Mouse (Mus musculus) intestine, embryonic 16.5 days (tissue): ENCODE results near the gene Anxa8. TPM values are rescaled to one million over a fixed set of nuclear protein-coding genes. Genes with fewer than 3 reads are reported as not detected.

Source experiments
- ATAC-seq: fragments of 200-750 bp; cut with Nextera tagmentation; 2 replicates; pipeline ENCODE4 v1.8.0; 2017; ENCODE audit warnings: moderate TSS enrichment, moderate library complexity
- H3K27ac ChIP-seq: fragments of 300-500 bp; sonication (generic); 2 replicates; pipeline ENCODE4 v1.5.1; 2014; ENCODE audit warnings: mild to moderate bottlenecking, low read length
- H3K27me3 ChIP-seq: fragments of 300-500 bp; sonication (generic); replicated peaks from 2 replicates; pipeline ENCODE4 v1.6.1; 2014; ENCODE audit warnings: low read length, control low read depth, mixed read lengths; ENCODE audit not compliant: control insufficient read depth, insufficient read depth
- H3K36me3 ChIP-seq: fragments of 300-500 bp; sonication (generic); 2 replicates; pipeline ENCODE4 v1.6.1; 2014; ENCODE audit warnings: low read length, control low read depth; ENCODE audit not compliant: control insufficient read depth, insufficient read depth
- H3K4me1 ChIP-seq: fragments of 300-500 bp; sonication (generic); 2 replicates; pipeline ENCODE4 v1.6.1; 2014; ENCODE audit warnings: low read length, control low read depth, mixed read lengths; ENCODE audit not compliant: control insufficient read depth, insufficient read depth
- H3K4me2 ChIP-seq: fragments of 300-500 bp; sonication (generic); 2 replicates; pipeline ENCODE4 v1.6.1; 2014; ENCODE audit warnings: low read depth, low read length, control low read depth
- H3K4me3 ChIP-seq: fragments of 300-500 bp; sonication (generic); 2 replicates; pipeline ENCODE4 v1.5.1; 2014; ENCODE audit warnings: mild to moderate bottlenecking, low read length
- H3K9ac ChIP-seq: fragments of 300-500 bp; sonication (generic); 2 replicates; pipeline ENCODE4 v1.6.1; 2014; ENCODE audit warnings: low read depth, low read length
- H3K9me3 ChIP-seq: fragments of 300-500 bp; sonication (generic); 2 replicates; pipeline ENCODE4 v1.6.1; 2016; ENCODE audit warnings: low read length, control low read depth; ENCODE audit not compliant: control insufficient read depth
- WGBS: fragments of 180-500 bp; shearing (Covaris S2); extraction: QIAGEN DNeasy Blood & Tissue Kit; methylation state at CpG from one replicate; pipeline ENCODE4 v1.1.7; 2014; 5-methylcytosine and 5-hydroxymethylcytosine counted together
- polyA plus RNA-seq: library from polyadenylated mRNA; unstranded; fragments of >200 nt; fragmentation: Nextera tagmentation; extraction: Ambion mirVana; gene quantifications from 2 replicates; pipeline ENCODE4 v1.2.1, GENCODE M21; 2015

The Anxa8 gene
- 5.7 and 6.7 TPM in 2 replicates for polyA plus RNA-seq

- Histone ChIP-seq H3K36me3 (no peaks in the 10 kb centered on the region), H3K27ac (no peak within 1 kb of the TSS), H3K9ac (no peak within 1 kb of the TSS), H3K27me3 (no peaks in the 10 kb centered on the region), H3K4me3 (no peak within 1 kb of the TSS), H3K4me2 (no peak within 1 kb of the TSS), H3K4me1 (peaks cover 2% of the 10 kb centered on the region; the same call in 1 of the 2 replicates), H3K9me3 (no peaks in the 10 kb centered on the region)
- peak; percentile 84 for ATAC-seq
- WGBS: 32% methylated on average over 4 of the region's 4 CpGs
Measured at GRCm38 (mm10) chr14:34085731-34086130, at the start of gene Anxa8. Gene Anxa8, plus strand, starts transcription at chr14:34085981.

DNA sequence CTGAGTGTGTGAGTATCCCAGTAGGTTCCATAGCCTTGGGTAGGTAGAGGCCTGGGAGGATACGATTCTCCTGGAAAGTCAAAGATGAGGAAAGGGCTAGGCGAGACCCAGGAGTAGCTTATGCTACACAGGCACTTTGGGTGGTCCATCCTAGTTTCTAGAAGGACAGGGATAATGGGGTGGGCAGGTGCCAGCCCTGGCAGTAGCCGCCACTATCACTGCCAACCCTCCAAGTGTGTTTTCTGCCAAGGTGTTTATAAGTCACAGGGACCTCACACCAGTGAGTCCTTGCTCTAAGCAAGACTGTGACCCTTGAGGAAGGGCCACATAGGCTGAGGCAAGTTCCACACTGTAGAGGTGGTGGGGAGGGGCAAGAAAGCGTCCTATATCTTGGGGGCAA, 44.5 kb upstream of the Anxa8 start:
- no peaks in the 10 kb centered on the region for H3K9me3 ChIP-seq

DNA sequence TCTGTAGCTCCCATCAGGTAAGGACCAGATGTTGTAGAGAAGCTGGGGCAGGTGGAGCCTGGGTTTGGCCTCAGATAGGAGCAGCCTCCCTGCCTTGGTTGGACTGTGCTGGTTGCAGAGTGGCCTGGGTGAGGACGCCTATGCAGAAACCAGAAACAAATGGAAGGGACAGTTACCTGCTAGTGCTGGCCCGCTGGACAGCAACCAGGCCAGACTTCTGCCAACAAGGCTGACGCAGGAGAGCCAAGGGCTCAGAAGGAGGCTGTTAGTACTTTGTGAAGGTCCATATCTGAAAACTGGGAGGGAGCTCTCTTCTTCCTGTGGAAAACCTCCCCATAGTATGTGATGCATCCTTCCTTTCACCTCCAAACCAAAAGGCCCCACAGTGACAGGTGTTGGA, 42.4 kb upstream of the Anxa8 start:
- Histone ChIP-seq H3K4me3 (no peak overlapping the region), H3K36me3 (no peaks in the 10 kb centered on the region), H3K27ac (no peak overlapping the region), H3K9ac (no peak overlapping the region), H3K9me3 (no peaks in the 10 kb centered on the region), H3K27me3 (no peaks in the 10 kb centered on the region), H3K4me2 (no peak overlapping the region), H3K4me1 (no peaks in the 10 kb centered on the region)
- no peak for ATAC-seq
- 54% methylated on average over 3 of the region's 3 CpGs for WGBS

More for the DNA sequence above, 44.5 kb upstream of the Anxa8 start:
- Histone ChIP-seq H3K4me3 (no peak overlapping the region), H3K27me3 (no peaks in the 10 kb centered on the region), H3K9ac (no peak overlapping the region), H3K36me3 (no peaks in the 10 kb centered on the region), H3K27ac (no peak overlapping the region), H3K4me1 (no peaks in the 10 kb centered on the region), H3K4me2 (no peak overlapping the region)
- ATAC-seq: no peak
- 79% methylated on average over 4 of the region's 4 CpGs for WGBS

- ATAC-seq: no peak
- Histone ChIP-seq H3K4me3 (no peak overlapping the region), H3K9ac (no peak overlapping the region), H3K4me2 (no peak overlapping the region), H3K27me3 (no peaks in the 10 kb centered on the region), H3K36me3 (no peaks in the 10 kb centered on the region), H3K4me1 (no peaks in the 10 kb centered on the region), H3K9me3 (no peaks in the 10 kb centered on the region), H3K27ac (no peak overlapping the region)
- 71% methylated on average over 5 of the region's 5 CpGs for WGBS
Measured at GRCm38 (mm10) chr14:34050101-34050779, 35.5 kb upstream of the Anxa8 start.

GRCm38 (mm10) chr14:34052516-34052915, 33.3 kb upstream of the Anxa8 start, which contains the start of gene Antxrl:
Gene Antxrl, plus strand, starts transcription at chr14:34052707.
- H3K27ac ChIP-seq: no peak within 1 kb of the TSS
- WGBS: 84% methylated on average over 6 of the region's 6 CpGs
- no peak for ATAC-seq
- H3K9me3 ChIP-seq: no peaks in the 10 kb centered on the region
- H3K4me3 ChIP-seq: no peak within 1 kb of the TSS
- H3K4me1 ChIP-seq: no peaks in the 10 kb centered on the region
- no peak within 1 kb of the TSS for H3K4me2 ChIP-seq
- H3K36me3 ChIP-seq: no peaks in the 10 kb centered on the region
- H3K9ac ChIP-seq: no peak within 1 kb of the TSS
- no peaks in the 10 kb centered on the region for H3K27me3 ChIP-seq

- Histone ChIP-seq H3K27me3 (no peaks in the 10 kb centered on the region; the same call in 1 of the 2 replicates), H3K36me3 (no peaks in the 10 kb centered on the region), H3K9me3 (no peaks in the 10 kb centered on the region), H3K4me2 (no peak overlapping the region), H3K4me1 (peaks cover 5% of the 10 kb centered on the region; the same call in 1 of the 2 replicates), H3K27ac (no peak overlapping the region), H3K4me3 (no peak overlapping the region), H3K9ac (no peak overlapping the region)
- WGBS: 68% methylated on average over 6 of the region's 6 CpGs
- no peak for ATAC-seq
Measured at GRCm38 (mm10) chr14:34071665-34072064, 14.1 kb upstream of the Anxa8 start.

GRCm38 (mm10) chr14:34075346-34075745, 10.4 kb upstream of the Anxa8 start:
- no peak overlapping the region for H3K4me3 ChIP-seq
- no peak overlapping the region for H3K4me2 ChIP-seq
- no peaks in the 10 kb centered on the region for H3K27me3 ChIP-seq
- peaks cover 5% of the 10 kb centered on the region; the same call in 1 of the 2 replicates for H3K4me1 ChIP-seq
- ATAC-seq: no peak
- no peak overlapping the region for H3K27ac ChIP-seq
- 45% methylated on average over 4 of the region's 4 CpGs for WGBS
- H3K36me3 ChIP-seq: no peaks in the 10 kb centered on the region
- H3K9ac ChIP-seq: no peak overlapping the region
- H3K9me3 ChIP-seq: no peaks in the 10 kb centered on the region

DNA sequence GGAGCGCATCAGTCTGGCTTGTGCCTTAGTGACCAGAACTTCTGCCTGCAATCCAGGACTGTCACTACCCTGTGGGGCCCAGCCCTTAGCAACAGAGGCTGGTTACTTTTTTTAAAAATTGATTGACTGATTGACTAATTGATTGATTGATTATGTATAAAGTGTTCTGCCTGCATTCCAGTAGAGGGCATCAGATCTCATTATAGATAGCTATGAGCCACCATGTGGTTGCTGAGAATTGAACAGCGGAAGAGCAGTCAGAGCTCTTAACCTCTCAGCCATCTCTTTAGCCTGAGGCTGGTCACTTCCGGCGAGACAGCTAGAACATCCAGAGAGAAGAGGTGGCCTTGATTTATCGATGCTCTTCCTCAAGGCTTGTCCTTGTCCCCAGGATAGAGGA, 8.6 kb upstream of the Anxa8 start:
- no peaks in the 10 kb centered on the region for H3K9me3 ChIP-seq
- H3K9ac ChIP-seq: no peak overlapping the region
- H3K4me2 ChIP-seq: no peak overlapping the region
- H3K36me3 ChIP-seq: no peaks in the 10 kb centered on the region
- no peak overlapping the region for H3K4me3 ChIP-seq
- ATAC-seq: no peak
- H3K27ac ChIP-seq: no peak overlapping the region
- no peaks in the 10 kb centered on the region for H3K27me3 ChIP-seq
- H3K4me1 ChIP-seq: peaks cover 5% of the 10 kb centered on the region; the same call in 1 of the 2 replicates
- WGBS: 70% methylated on average over 5 of the region's 5 CpGs

DNA sequence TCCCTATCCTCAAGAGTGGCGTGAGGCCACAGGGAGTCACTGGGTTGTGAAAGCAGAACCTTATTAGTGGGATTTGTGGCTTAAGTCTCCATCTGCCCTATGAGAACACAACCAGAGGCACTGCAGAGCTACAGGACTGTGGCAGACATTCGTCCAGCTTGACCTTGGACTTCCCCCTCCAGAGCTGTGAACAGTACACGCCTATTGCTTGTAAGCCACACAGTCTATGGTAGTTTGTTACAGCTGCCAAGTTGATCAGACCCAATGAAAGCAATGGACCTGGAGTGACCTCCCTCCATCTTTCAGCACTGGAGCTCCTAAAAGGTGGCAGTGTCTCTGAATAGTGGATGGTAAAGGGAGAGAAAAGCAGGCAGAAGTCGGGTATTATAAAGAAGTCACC, 7.5 kb upstream of the Anxa8 start:
- Histone ChIP-seq H3K27ac (no peak overlapping the region), H3K4me1 (peaks cover 5% of the 10 kb centered on the region; the same call in 1 of the 2 replicates), H3K27me3 (no peaks in the 10 kb centered on the region), H3K36me3 (no peaks in the 10 kb centered on the region), H3K9ac (no peak overlapping the region), H3K4me2 (no peak overlapping the region), H3K4me3 (no peak overlapping the region), H3K9me3 (no peaks in the 10 kb centered on the region)
- WGBS: 67% methylated on average over 4 of the region's 4 CpGs
- no peak for ATAC-seq
